Comparison of ENCODE assay signal across 13 mouse cellular contexts in genomic region chr9:98261461-98262011, GRCm38 (mm10). TPM values are rescaled to one million over a fixed set of nuclear protein-coding genes. Genes with fewer than 3 reads are reported as not detected.
A peak's percentile ranks its signal among the peaks of the same experiment; 100 is the strongest.
DNase-seq lines count a peak whose midpoint lies in the region; TF ChIP-seq lines count a peak whose summit lies in the region.
"Had no signal": no experiment of that assay in that cellular context is flagged by ENCODE, and none has a peak within 500 bp of the region (broad histone marks: within the 10 kb centered on the region; RNA-seq: fewer than 3 reads in every experiment).

No protein-coding gene starts in this region.

- TF ChIP-seq CTCF in kidney, adult 2 months (conservative IDR thresholded peaks at IDR 0.05; ENCODE audit: insufficient read depth, insufficient read length, low read depth, low read length), result no peak

- no peaks in the 10 kb centered on the region for H3K4me1 ChIP-seq in kidney, adult 2 months (ENCODE audit: control insufficient read depth, insufficient read depth, low read length)
- H3K4me1 ChIP-seq: embryonic facial prominence, embryonic 13.5 days; heart, embryonic 15.5 days; hindbrain, embryonic 15.5 days; liver, embryonic 15.5 days had no signal

- DNase-seq in cerebellum, postnatal 14 days, result peak; percentile 40 to 41
- DNase-seq in cerebellum, adult 11-12 months, result no peak
- peak; percentile 45 for DNase-seq in embryo, embryonic 10 days (ENCODE audit: low spot score)
- peak; percentile 21 for DNase-seq in kidney, adult 2 months
- peak; percentile 19 to 35 for DNase-seq in kidney, postnatal 4 days
- DNase-seq in lung, postnatal 10 days, result no peak
- no peak for DNase-seq in lung, postnatal 25 days (ENCODE audit: low spot score)
- no peak for DNase-seq in layer of hippocampus, adult 9-10 months (ENCODE audit: low spot score)
- DNase-seq: right cerebral cortex, adult 18-20 months had no signal

- no peak overlapping the region for H3K27ac ChIP-seq in kidney, adult 2 months (ENCODE audit: insufficient read depth, low read depth, low read length)
- H3K27ac ChIP-seq: embryonic facial prominence, embryonic 13.5 days; heart, embryonic 15.5 days; hindbrain, embryonic 15.5 days; liver, embryonic 15.5 days had no signal

- TF ChIP-seq POLR2A in kidney, adult 2 months (IDR thresholded peaks at IDR 0.05; ENCODE audit: low read depth, low read length), result no peak

- H3K4me3 ChIP-seq in kidney, adult 2 months (ENCODE audit: insufficient read depth, low read depth, low read length), result no peak overlapping the region
- H3K4me3 ChIP-seq: embryonic facial prominence, embryonic 13.5 days; heart, embryonic 15.5 days; hindbrain, embryonic 15.5 days; liver, embryonic 15.5 days had no signal

- no peaks in the 10 kb centered on the region for H3K36me3 ChIP-seq in kidney, adult 2 months (ENCODE audit: control insufficient read depth, insufficient read depth, low read length)
- H3K36me3 ChIP-seq: embryonic facial prominence, embryonic 13.5 days; heart, embryonic 15.5 days; hindbrain, embryonic 15.5 days; liver, embryonic 15.5 days had no signal

- no peaks in the 10 kb centered on the region for H3K27me3 ChIP-seq in kidney, adult 2 months (replicated peaks; ENCODE audit: control insufficient read depth, insufficient read depth, low read length)
- H3K27me3 ChIP-seq: embryonic facial prominence, embryonic 13.5 days; heart, embryonic 15.5 days; hindbrain, embryonic 15.5 days; liver, embryonic 15.5 days had no signal

- WGBS in kidney, adult 2 months, result 16% methylated on average over 1 of the region's 1 CpGs

RNA-seq across cellular contexts. Expression of gene Nmnat3, which starts 25.7 kb away (rescaled TPM):
- 27.7 and 29.4 TPM in 2 replicates for polyA plus RNA-seq in kidney, adult 2 months (2012; rRNA removed)

Comparison
In these comparisons a context has a peak if more than half of its experiments do, and no peak if none do; other contexts are left out.
1. DNase-seq: peak in cerebellum, postnatal 14 days (2 of 2), embryo, embryonic 10 days (single experiment), kidney, adult 2 months (single experiment) and kidney, postnatal 4 days (2 of 2); none in cerebellum, adult 11-12 months (single experiment), lung, postnatal 10 days (single experiment), lung, postnatal 25 days (single experiment) and layer of hippocampus, adult 9-10 months (single experiment).